Mouse (Mus musculus) embryo, embryonic 10.5 days (tissue): ENCODE results near the gene Pik3c2g.

Experiments used
- DNase-seq: peaks from one replicate; pipeline ENCODE4 v3.0.0-alpha.2; 2015; ENCODE audit warnings: low spot score

Gene Pik3c2g

GRCm38 (mm10) chr6:139735708-139736626 lies 148.9 kb downstream of the Pik3c2g start:
- no peak for DNase-seq

GRCm38 (mm10) chr6:139738350-139738749 lies 151.3 kb downstream of the Pik3c2g start:
- DNase-seq, result no peak

- no peak for DNase-seq
Measured at GRCm38 (mm10) chr6:139742693-139743432, 155.8 kb downstream of the Pik3c2g start.

- DNase-seq, result peak; percentile 5
Measured at GRCm38 (mm10) chr6:139746758-139747479, 159.9 kb downstream of the Pik3c2g start.

- no peak for DNase-seq
Measured at GRCm38 (mm10) chr6:139748091-139748771, 161.2 kb downstream of the Pik3c2g start.

- DNase-seq, result no peak
Measured at GRCm38 (mm10) chr6:139750599-139750998, 163.6 kb downstream of the Pik3c2g start.

- no peak for DNase-seq
Measured at GRCm38 (mm10) chr6:139751022-139751421, 164.0 kb downstream of the Pik3c2g start.

GRCm38 (mm10) chr6:139757876-139758275 lies 170.9 kb downstream of the Pik3c2g start:
- no peak for DNase-seq

- DNase-seq, result peak; percentile 5
Measured at GRCm38 (mm10) chr6:139760978-139761377, 174.0 kb downstream of the Pik3c2g start.

GRCm38 (mm10) chr6:139764398-139764797 lies 177.4 kb downstream of the Pik3c2g start:
- DNase-seq, result no peak

GRCm38 (mm10) chr6:139769744-139770473 lies 182.9 kb downstream of the Pik3c2g start:
- no peak for DNase-seq

- peak; percentile 38 for DNase-seq
Measured at GRCm38 (mm10) chr6:139770535-139770934, 183.5 kb downstream of the Pik3c2g start.

GRCm38 (mm10) chr6:139777576-139778282 lies 190.7 kb downstream of the Pik3c2g start:
- peak; percentile 55 for DNase-seq

GRCm38 (mm10) chr6:139780028-139780427 lies 193.0 kb downstream of the Pik3c2g start:
- peak; percentile 24 for DNase-seq

- DNase-seq, result no peak
Measured at GRCm38 (mm10) chr6:139789479-139789878, 202.5 kb downstream of the Pik3c2g start.

GRCm38 (mm10) chr6:139799541-139800226 lies 212.7 kb downstream of the Pik3c2g start:
- no peak for DNase-seq

- no peak for DNase-seq
Measured at GRCm38 (mm10) chr6:139821916-139822315, 234.9 kb downstream of the Pik3c2g start.

GRCm38 (mm10) chr6:139838239-139838638 lies 251.2 kb downstream of the Pik3c2g start:
- DNase-seq, result no peak

GRCm38 (mm10) chr6:139838713-139839112 lies 251.7 kb downstream of the Pik3c2g start:
- no peak for DNase-seq

- DNase-seq, result no peak
Measured at GRCm38 (mm10) chr6:139839907-139840306, 252.9 kb downstream of the Pik3c2g start.
